Mouse (Mus musculus) MEL (cell line): ENCODE measurements around the gene March10. TPM values are rescaled to one million over a fixed set of nuclear protein-coding genes. Genes with fewer than 3 reads are reported as not detected.

Source experiments
- DNase-seq: peaks from one replicate; pipeline ENCODE4 v3.0.0; 2011; ENCODE audit warnings: low read depth, low spot score
- H3K27ac ChIP-seq: 2 replicates; pipeline ENCODE4 v1.5.1; 2012; ENCODE audit warnings: low read depth, mild to moderate bottlenecking, control low read depth, low read length, moderate library complexity; ENCODE audit not compliant: control insufficient read depth
- H3K27me3 ChIP-seq, 2 experiments: fragments of 150-350 bp in 1 of 2; sonication (generic) in 1 of 2; 2 replicates each; pipeline ENCODE4 v1.6.1; 2012; ENCODE audit warnings: low read length in 2 of 2, mild to moderate bottlenecking in 2 of 2, improper control_type of control experiment in 1 of 2, moderate library complexity in 1 of 2; ENCODE audit not compliant: insufficient read depth in 2 of 2, control insufficient read depth in 1 of 2
- H3K36me3 ChIP-seq, 2 experiments: 2 replicates each; pipeline ENCODE4 v1.6.1; 2012 to 2014; ENCODE audit warnings: low read length in 2 of 2, improper control_type of control experiment in 1 of 2, inconsistent platforms in 1 of 2, mild to moderate bottlenecking in 1 of 2; ENCODE audit not compliant: insufficient read depth in 2 of 2, control insufficient read depth in 1 of 2
- H3K4me1 ChIP-seq, 2 experiments: fragments of 150-350 bp in 1 of 2; sonication (generic) in 1 of 2; 2 replicates each; pipeline ENCODE4 v1.6.1; 2012; ENCODE audit warnings: low read length in 2 of 2, improper control_type of control experiment in 1 of 2, mild to moderate bottlenecking in 1 of 2; ENCODE audit not compliant: insufficient read depth in 2 of 2, control insufficient read depth in 1 of 2
- H3K4me3 ChIP-seq, 2 experiments: fragments of 150-350 bp in 1 of 2; sonication (generic) in 1 of 2; 2 replicates each; pipeline ENCODE4 v1.5.1; 2012; ENCODE audit warnings: low read depth in 2 of 2, low read length in 2 of 2, mild to moderate bottlenecking in 2 of 2, moderate library complexity in 2 of 2, control low read depth in 1 of 2, improper control_type of control experiment in 1 of 2; ENCODE audit not compliant: control insufficient read depth in 1 of 2, insufficient read depth in 1 of 2
- H3K79me2 ChIP-seq: 2 replicates; pipeline ENCODE4 v1.6.1; 2012; ENCODE audit warnings: mild to moderate bottlenecking, low read length, moderate library complexity; ENCODE audit not compliant: control insufficient read depth, poor library complexity, insufficient read depth
- H3K9ac ChIP-seq: 2 replicates; pipeline ENCODE4 v1.6.1; 2012; ENCODE audit warnings: low read depth, mild to moderate bottlenecking, control low read depth, low read length, moderate library complexity; ENCODE audit not compliant: control insufficient read depth, poor library complexity, severe bottlenecking
- H3K9me3 ChIP-seq: fragments of 150-350 bp; sonication (generic); replicated peaks from 2 replicates; pipeline ENCODE4 v1.6.1; 2012; ENCODE audit warnings: mild to moderate bottlenecking, low read length, improper control_type of control experiment, moderate library complexity; ENCODE audit not compliant: insufficient read depth
- CTCF ChIP-seq, 3 experiments: IDR thresholded peaks in 2 of 3; conservative IDR thresholded peaks in 1 of 3; 2 replicates each; pipeline ENCODE4 v1.5.1; 2011 to 2012; ENCODE audit warnings: low read length in 3 of 3, low read depth in 2 of 3, mild to moderate bottlenecking in 2 of 3, improper control_type of control experiment in 1 of 3, inconsistent platforms in 1 of 3, mixed read lengths in 1 of 3, moderate library complexity in 1 of 3; ENCODE audit not compliant: control insufficient read depth in 1 of 3, insufficient read depth in 1 of 3, poor library complexity in 1 of 3, severe bottlenecking in 1 of 3
- E2F4 ChIP-seq: IDR thresholded peaks from 2 replicates; pipeline ENCODE4 v1.6.1; 2011; ENCODE audit warnings: low read depth, low read length, improper control_type of control experiment, borderline replicate concordance
- ELF1 ChIP-seq: IDR thresholded peaks from 2 replicates; pipeline ENCODE4 v1.6.1; 2014; ENCODE audit warnings: low read depth, mild to moderate bottlenecking, inconsistent platforms, low read length, improper control_type of control experiment, moderate library complexity
- ETS1 ChIP-seq: IDR thresholded peaks from 2 replicates; pipeline ENCODE4 v1.6.1; 2012; ENCODE audit warnings: low read depth, mild to moderate bottlenecking, inconsistent platforms, low read length, improper control_type of control experiment, moderate library complexity
- GABPA ChIP-seq: IDR thresholded peaks from 2 replicates; pipeline ENCODE4 v1.6.1; 2012; ENCODE audit warnings: low read depth, mild to moderate bottlenecking, inconsistent platforms, low read length, improper control_type of control experiment, moderate library complexity
- GATA1 ChIP-seq: IDR thresholded peaks from 2 replicates; pipeline ENCODE4 v1.6.1; 2011; ENCODE audit warnings: low read depth, low read length, improper control_type of control experiment
- HCFC1 ChIP-seq: IDR thresholded peaks from 2 replicates; pipeline ENCODE4 v1.6.1; 2012; ENCODE audit warnings: low read depth, mild to moderate bottlenecking, inconsistent platforms, low read length, improper control_type of control experiment, moderate library complexity
- MAFK ChIP-seq: IDR thresholded peaks from 2 replicates; pipeline ENCODE4 v1.6.1; 2011; ENCODE audit warnings: low read depth, mild to moderate bottlenecking, low read length, improper control_type of control experiment, borderline replicate concordance
- MEF2A ChIP-seq: IDR thresholded peaks from 2 replicates; pipeline ENCODE4 v1.6.1; 2014; ENCODE audit warnings: low read depth, mild to moderate bottlenecking, inconsistent platforms, low read length, improper control_type of control experiment; ENCODE audit not compliant: poor library complexity, insufficient replicate concordance, severe bottlenecking; ENCODE audit errors: extremely low read depth
- MXI1 ChIP-seq: IDR thresholded peaks from 2 replicates; pipeline ENCODE4 v1.6.1; 2011; ENCODE audit warnings: mild to moderate bottlenecking, low read depth, low read length, improper control_type of control experiment
- POLR2A ChIP-seq, 2 experiments: IDR thresholded peaks; 2 replicates each; pipeline ENCODE4 v1.6.1; 2011 to 2012; ENCODE audit warnings: low read length in 2 of 2, mild to moderate bottlenecking in 2 of 2, control low read depth in 1 of 2, improper control_type of control experiment in 1 of 2, low read depth in 1 of 2, moderate library complexity in 1 of 2; ENCODE audit not compliant: control insufficient read depth in 1 of 2, insufficient read depth in 1 of 2, poor library complexity in 1 of 2
- POLR2AphosphoS2 ChIP-seq: IDR thresholded peaks from 2 replicates; pipeline ENCODE4 v1.6.1; 2011; ENCODE audit warnings: low read length, improper control_type of control experiment
- POLR2AphosphoS5 ChIP-seq: IDR thresholded peaks from 2 replicates; pipeline ENCODE4 v1.6.1; 2012; ENCODE audit warnings: low read depth, borderline replicate concordance, mild to moderate bottlenecking, inconsistent platforms, low read length, moderate library complexity, mixed read lengths
- RAD21 ChIP-seq: IDR thresholded peaks from 2 replicates; pipeline ENCODE4 v1.6.1; 2011; ENCODE audit warnings: mild to moderate bottlenecking, low read depth, low read length, improper control_type of control experiment
- SIN3A ChIP-seq: IDR thresholded peaks from 2 replicates; pipeline ENCODE4 v1.6.1; 2012; ENCODE audit warnings: low read length, improper control_type of control experiment, inconsistent platforms
- TCF12 ChIP-seq: IDR thresholded peaks from 2 replicates; pipeline ENCODE4 v1.6.1; 2014; ENCODE audit warnings: low read depth, mild to moderate bottlenecking, inconsistent platforms, low read length, improper control_type of control experiment, moderate library complexity
- USF2 ChIP-seq, 2 experiments: IDR thresholded peaks; 2 replicates each; pipeline ENCODE4 v1.6.1; 2011 to 2012; ENCODE audit warnings: improper control_type of control experiment in 2 of 2, low read length in 2 of 2, borderline replicate concordance in 1 of 2, inconsistent platforms in 1 of 2, low read depth in 1 of 2, mild to moderate bottlenecking in 1 of 2; ENCODE audit not compliant: insufficient read depth in 1 of 2
- ZKSCAN1 ChIP-seq: IDR thresholded peaks from 2 replicates; pipeline ENCODE4 v1.6.1; 2012; ENCODE audit warnings: low read depth, mild to moderate bottlenecking, inconsistent platforms, low read length, improper control_type of control experiment, moderate library complexity
- ZMIZ1 ChIP-seq: IDR thresholded peaks from 2 replicates; pipeline ENCODE4 v1.6.1; 2012; ENCODE audit warnings: low read depth, mild to moderate bottlenecking, inconsistent platforms, low read length, improper control_type of control experiment, moderate library complexity
- polyA plus RNA-seq, 2 experiments: library from polyadenylated mRNA; stranded (reverse) in 1 of 2; unstranded in 1 of 2; fragments of >175 nt in 1 of 2; fragments of >200 nt in 1 of 2; gene quantifications; 2 replicates each; pipeline versions ENCODE4 v1.2.1 to v1.2.4; 2012; ENCODE audit warnings: low replicate concordance in 2 of 2, low read depth in 1 of 2; ENCODE audit not compliant: insufficient read length in 2 of 2, insufficient read depth in 1 of 2, missing spikeins in 1 of 2
- total RNA-seq: library from RNA; depleted of rRNA; stranded (reverse); fragments of 300-350 nt; gene quantifications from 2 replicates; pipeline ENCODE4 v1.2.3, GENCODE M21; 2012

The March10 gene
- total and polyA plus RNA-seq, 3 experiments: not detected

DNA sequence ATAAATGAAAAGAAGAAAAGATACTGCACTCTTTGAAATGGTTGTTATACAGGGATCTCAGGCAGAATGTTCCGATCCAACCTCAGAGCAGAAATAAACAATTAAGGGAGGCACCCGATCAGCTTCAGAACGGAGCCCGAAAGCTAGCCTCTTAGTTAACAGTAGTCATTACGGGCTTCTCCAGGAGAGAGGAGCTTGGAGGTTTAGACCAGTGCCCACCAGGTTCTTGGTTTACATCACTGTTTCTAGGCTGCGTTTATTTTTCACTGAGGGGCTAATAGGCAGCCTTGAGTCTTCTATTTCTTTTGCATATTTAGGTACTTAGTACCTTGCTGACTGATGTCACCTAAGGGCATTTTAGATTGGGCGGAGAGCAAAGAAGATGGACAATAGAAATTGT is 506 bp upstream of the March10 start:
- H3K79me2 ChIP-seq: no peaks in the 10 kb centered on the region
- no peak overlapping the region for H3K27ac ChIP-seq
- no peaks in the 10 kb centered on the region for H3K36me3 ChIP-seq
- no peaks in the 10 kb centered on the region for H3K4me1 ChIP-seq
- TF ChIP-seq CTCF (IDR thresholded peaks at IDR 0.05 in 2 of 3, conservative IDR thresholded peaks at IDR 0.05 in 1 of 3; ENCODE audit: control insufficient read depth in 1 of 3, insufficient read depth in 1 of 3, low read depth in 2 of 3, low read length in 3 of 3, poor library complexity in 1 of 3, severe bottlenecking in 1 of 3) (no peak), ZKSCAN1 (no peak), MXI1 (no peak), POLR2AphosphoS5 (no peak), SIN3A (no peak), POLR2A (IDR thresholded peaks at IDR 0.05; ENCODE audit: control insufficient read depth in 1 of 2, insufficient read depth in 1 of 2, low read depth in 1 of 2, low read length in 2 of 2, poor library complexity in 1 of 2) (no peak)
- H3K9me3 ChIP-seq: no peaks in the 10 kb centered on the region
- H3K27me3 ChIP-seq: peaks cover 2 to 3% of the 10 kb centered on the region in 2 experiments; a peak in 2 of 4 replicates
- H3K4me3 ChIP-seq: no peak overlapping the region
- H3K9ac ChIP-seq: no peak overlapping the region
- no peak for DNase-seq

DNA sequence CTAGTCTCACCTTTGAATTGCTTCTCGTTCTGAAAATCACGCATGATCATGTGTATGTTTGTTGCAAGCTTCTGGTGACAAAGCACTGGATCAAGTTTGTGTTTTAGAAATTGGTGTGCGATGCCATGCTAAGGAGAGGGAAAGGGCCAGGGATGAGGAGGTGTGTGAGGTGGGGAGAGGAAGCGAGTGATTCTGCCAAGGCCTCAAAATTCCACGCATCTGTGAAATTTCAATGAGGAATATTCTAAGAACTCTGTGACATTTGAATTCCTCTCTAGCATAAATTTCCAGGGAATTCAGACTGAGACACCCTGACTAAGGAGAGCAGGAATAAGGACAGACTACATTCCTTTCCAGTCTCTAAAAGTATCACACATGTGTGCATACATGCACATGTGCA is 1.4 kb downstream of the March10 start:
- H3K4me1 ChIP-seq: no peaks in the 10 kb centered on the region
- TF ChIP-seq POLR2A (IDR thresholded peaks at IDR 0.05; ENCODE audit: control insufficient read depth in 1 of 2, insufficient read depth in 1 of 2, low read depth in 1 of 2, low read length in 2 of 2, poor library complexity in 1 of 2): no peak
- no peak for TF ChIP-seq CTCF (IDR thresholded peaks at IDR 0.05 in 2 of 3, conservative IDR thresholded peaks at IDR 0.05 in 1 of 3; ENCODE audit: control insufficient read depth in 1 of 3, insufficient read depth in 1 of 3, low read depth in 2 of 3, low read length in 3 of 3, poor library complexity in 1 of 3, severe bottlenecking in 1 of 3)
- no peak for TF ChIP-seq POLR2AphosphoS5
- TF ChIP-seq ETS1: no peak
- TF ChIP-seq MEF2A: no peak
- TF ChIP-seq E2F4: no peak
- no peak for TF ChIP-seq ZMIZ1
- no peak for TF ChIP-seq POLR2AphosphoS2
- TF ChIP-seq HCFC1: no peak
- TF ChIP-seq GABPA: no peak
- no peak for TF ChIP-seq USF2 (IDR thresholded peaks at IDR 0.05; ENCODE audit: borderline replicate concordance in 1 of 2, insufficient read depth in 1 of 2, low read depth in 1 of 2, low read length in 2 of 2)
- TF ChIP-seq GATA1: no peak
- no peak for TF ChIP-seq ELF1
- TF ChIP-seq RAD21: no peak
- no peak for TF ChIP-seq MXI1
- no peak for TF ChIP-seq TCF12
- TF ChIP-seq MAFK: no peak
- TF ChIP-seq, all 39 proteins: peak for 0
- DNase-seq: no peak
- H3K9me3 ChIP-seq: no peaks in the 10 kb centered on the region
- no peak overlapping the region for H3K27ac ChIP-seq
- H3K36me3 ChIP-seq: no peaks in the 10 kb centered on the region
- no peak overlapping the region for H3K9ac ChIP-seq
- peaks cover 2 to 3% of the 10 kb centered on the region in 2 experiments; a peak in 2 of 4 replicates for H3K27me3 ChIP-seq
- no peak overlapping the region for H3K4me3 ChIP-seq
- H3K79me2 ChIP-seq: no peaks in the 10 kb centered on the region
